Mouse (Mus musculus) monocyte, adult 2 months (primary cell): Measurements from ENCODE around the gene Rrp9.

Source experiments
- DNase-seq, 2 experiments: peaks; one replicate each; pipeline ENCODE4 v3.0.0; 2022; ENCODE audit warnings: low spot score in 2 of 2, low read depth in 1 of 2

Rrp9 gene

DNA sequence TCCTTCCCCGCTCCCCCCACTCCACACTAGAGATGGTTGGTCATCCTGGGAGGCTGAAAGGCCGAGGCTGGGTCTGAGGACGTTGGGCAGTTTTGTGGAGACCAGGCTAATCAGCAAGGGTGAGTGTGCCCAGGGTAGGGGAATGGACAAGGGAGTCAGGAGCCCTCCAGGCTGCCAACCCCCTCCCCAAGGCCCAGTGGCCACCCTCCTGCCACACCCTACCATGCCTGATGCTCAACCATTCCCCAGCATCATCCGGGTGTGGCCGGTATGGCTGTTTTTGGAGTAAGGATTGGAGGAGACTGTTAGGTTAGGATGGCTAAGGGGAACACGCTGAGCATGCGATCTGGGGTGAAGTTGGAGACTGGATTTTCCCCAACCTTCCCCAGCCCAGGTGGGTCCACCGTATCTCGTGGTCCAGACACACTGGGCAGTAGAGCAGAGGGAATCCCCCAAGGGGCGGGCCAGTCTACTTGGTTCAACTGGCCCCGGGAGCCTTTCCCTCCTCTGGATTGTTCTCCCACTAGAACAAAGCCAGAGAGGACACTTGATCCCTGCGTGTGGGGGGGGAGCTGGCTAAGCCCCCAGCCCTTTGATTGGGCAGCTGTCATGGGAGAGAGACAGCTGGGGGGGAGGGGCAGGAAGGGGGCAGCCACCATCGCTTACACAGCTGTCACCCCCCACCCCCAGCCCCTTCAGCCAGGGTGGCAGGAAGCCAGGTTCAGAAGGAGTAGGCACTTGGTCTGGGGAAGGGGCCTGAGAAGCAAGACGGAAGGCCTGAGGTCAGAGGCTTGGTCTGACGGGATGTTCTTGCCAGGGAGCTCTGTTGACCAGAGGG is 19.2 kb upstream of the Rrp9 start:
- DNase-seq: no peak

GRCm38 (mm10) chr9:106457163-106457559 is 18.6 kb upstream of the Rrp9 start:
- no peak for DNase-seq

DNA sequence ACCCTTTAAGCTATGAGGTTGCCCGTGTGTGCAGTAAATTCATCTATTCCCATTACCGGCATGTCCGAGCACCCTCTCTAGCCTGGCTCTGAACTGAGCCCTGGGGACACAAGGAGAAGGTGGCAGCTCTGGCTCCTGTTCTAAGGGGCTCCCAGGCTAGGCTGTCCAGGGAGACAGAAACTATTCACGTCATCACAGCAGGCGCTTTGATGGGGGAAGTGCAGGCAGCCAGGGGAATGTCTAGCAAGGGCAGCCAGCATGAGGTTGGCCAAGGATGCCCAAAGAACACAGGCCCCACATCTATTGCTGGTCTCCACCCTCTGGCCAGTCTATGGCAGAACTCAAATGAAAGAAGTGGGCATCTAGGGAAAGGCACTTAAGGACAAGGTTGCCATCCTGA is 17.8 kb upstream of the Rrp9 start:
- no peak for DNase-seq

DNA sequence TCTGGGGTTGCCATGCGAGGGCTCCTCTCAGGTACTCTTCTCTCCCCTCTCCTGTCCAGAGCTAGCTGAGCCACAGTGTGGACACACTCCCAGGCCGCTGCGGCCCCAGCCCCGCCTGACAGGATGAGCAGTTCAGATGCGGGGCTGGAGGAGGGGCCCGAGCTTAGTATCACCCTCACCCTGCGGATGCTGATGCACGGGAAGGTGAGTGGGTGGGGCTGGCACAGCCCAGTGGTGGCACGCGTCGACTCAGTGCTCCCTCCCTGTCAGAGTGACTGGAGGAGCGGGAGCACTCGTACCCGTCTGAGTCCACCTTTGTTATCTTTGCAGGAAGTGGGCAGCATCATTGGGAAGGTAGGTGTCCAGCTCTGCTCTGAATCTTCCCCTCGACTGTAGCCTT is 15.8 kb upstream of the Rrp9 start:
- DNase-seq: no peak

- DNase-seq: no peak
Observed at GRCm38 (mm10) chr9:106460401-106461025, 15.2 kb upstream of the Rrp9 start.

DNA sequence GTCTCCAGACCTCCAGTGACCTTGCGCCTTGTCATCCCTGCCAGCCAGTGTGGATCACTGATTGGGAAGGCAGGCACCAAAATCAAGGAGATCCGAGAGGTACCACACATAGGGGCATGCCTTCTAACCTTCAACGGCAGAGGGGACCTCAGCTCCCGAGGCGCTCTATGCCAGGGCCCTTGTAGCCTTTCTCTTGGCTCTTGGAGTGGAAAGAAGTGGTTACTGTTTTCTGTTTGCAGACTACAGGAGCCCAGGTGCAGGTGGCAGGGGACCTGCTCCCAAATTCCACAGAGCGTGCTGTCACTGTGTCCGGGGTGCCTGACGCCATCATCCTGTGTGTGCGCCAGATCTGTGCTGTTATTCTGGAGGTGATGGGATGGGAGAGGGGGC is 14.7 kb upstream of the Rrp9 start:
- DNase-seq: no peak

GRCm38 (mm10) chr9:106461641-106462429 is 13.9 kb upstream of the Rrp9 start:
- DNase-seq: no peak

DNA sequence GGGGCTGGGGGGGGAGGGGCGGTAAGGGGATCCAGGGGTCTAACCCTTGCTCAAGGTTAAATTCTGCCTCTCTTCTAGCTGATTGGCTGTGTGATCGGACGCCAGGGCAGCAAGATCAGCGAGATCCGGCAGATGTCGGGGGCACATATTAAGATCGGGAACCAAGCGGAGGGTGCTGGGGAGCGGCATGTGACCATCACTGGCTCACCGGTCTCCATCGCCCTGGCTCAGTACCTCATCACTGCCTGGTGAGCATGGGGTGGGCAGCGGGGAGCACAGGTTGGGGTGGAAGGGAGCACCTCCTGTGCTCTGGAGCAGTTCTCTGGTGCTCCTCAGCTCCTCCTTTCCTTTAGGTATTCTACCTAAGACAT is 13.3 kb upstream of the Rrp9 start:
- DNase-seq: no peak

GRCm38 (mm10) chr9:106463122-106464063 is 12.4 kb upstream of the Rrp9 start:
- DNase-seq: no peak

DNA sequence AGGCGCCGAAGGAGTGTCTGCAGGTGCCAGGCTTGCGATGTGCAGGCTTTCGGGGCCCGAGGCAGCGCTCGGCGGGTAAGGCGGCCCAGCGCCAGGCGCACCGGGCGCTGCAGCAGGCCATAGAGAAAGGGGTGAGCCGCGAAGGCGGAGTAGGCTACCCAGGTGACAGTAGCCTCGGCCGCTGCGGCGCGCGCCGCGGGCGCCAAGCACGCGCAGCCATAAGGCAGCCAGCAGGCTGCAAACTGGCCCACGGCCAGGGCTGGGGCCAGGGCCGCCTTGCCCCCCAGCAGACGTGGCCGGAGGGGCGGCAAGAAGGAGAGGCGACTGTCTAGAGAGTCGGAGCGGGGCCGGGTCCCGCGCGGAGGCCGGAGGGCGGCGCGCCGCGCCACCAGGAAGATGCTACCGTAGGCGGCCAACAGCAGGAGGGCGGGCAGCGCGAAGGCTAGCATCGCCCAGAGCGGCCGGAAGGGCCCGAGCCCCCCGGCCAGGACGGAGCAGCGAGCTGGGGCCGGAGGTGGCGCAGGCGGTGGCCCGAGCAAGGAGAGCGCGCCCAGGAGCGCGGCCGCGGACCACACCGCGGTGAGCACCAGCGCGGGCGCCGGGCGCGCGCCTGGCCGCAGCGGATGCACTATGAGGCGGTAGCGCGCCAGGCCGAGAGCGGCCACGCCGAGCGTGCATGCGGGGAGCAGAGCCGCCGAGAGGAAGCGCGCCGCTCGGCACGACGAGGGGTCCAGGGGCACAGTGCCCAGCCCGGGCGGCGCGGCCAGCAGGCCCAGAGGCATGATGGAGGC is 10.8 kb upstream of the Rrp9 start:
- no peak for DNase-seq

DNA sequence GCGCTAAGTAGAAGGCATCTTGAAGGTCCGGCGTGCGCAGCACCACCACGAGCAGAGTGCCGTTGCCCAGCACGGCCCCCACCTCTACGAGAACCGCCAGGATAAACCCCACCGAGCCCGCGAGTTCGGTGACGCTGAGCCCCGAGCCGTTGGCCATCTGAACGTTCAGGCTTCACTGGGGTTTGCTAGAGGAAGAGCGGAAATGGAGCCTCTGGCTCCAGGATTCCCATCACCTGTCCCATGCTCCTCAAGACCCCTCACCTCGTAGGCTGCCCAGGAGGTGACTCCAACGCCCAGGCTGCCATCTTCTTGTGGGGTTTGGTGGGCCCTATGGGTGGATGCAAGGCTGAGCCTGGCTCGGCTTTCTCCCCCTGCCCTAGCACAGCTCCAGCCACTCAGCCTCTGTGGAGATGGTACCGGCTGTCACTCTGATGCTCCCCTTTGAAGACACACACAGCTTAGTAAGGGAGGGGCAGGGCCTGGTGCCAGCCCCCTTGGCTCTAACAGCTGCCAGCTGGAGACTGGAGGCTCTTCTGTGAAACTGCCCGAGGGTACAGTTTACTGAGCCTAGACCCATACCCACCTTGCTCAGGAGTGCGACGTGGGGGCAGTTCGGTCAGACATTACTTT is 10.1 kb upstream of the Rrp9 start, which contains the start of gene Gpr62:
Gene Gpr62 (minus strand): TSS at position 368 of the 630 bp plus-strand sequence.
- DNase-seq: no peak

- DNase-seq: no peak
Observed at GRCm38 (mm10) chr9:106466721-106467120, 9.0 kb upstream of the Rrp9 start.

DNA sequence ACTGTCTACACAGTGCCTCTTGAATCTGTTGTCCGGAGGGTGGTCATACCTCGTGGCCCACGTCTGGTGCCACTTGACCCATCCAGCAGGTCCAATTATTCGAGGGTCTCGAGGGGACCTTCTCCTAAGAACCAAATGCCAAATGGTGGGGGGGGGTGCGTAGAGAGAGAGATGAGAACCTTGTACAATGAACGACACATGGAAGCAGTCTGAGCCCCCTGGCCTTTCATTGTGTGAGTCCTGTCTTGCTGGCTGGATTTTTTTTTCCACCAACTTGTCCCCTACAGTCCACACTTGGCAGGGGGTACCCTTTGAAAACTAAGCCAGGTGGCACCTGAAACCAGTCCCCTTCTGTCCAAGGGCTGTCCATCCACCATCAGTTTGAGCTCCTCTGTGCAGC is 8.0 kb upstream of the Rrp9 start:
- no peak for DNase-seq

DNA sequence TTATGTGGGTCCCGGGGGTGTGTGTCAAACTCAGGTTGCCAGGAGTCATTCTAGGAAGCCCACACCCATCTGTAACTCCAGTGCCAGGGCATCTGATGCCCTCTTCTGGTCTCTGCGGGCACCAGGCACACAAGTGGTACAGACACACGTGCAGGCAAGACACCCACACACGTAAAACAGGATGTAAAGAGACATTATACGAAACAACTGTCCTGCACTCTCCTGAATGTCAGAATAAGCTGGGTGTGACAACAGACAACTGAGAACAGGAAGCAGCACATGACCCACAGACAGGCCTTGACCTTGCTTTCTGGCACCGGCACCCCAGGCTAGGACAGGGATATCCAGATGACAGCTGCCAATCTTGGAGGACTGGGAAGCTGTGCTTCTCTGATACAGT is 6.4 kb upstream of the Rrp9 start:
- no peak for DNase-seq

DNA sequence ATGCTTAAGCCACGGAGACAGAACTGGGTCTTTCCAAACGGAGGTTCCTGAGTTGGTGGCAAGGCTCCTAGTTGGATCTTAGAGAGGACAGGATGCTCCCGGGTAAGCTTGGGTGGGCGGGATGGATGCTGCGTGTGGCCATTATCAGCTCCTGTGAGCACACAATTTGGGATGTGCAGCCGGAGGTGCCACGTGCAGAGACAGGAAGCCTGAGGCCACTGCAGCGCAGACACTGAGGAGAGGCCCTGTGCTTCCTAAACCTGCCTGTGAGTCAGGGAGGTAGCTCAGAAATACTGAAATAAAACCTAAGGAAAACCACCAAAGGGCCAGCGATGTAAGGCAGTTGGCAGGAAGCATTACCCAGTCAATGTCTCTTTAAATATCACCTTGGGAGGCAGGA is 6.0 kb upstream of the Rrp9 start:
- DNase-seq: no peak

GRCm38 (mm10) chr9:106470991-106471750 is 4.6 kb upstream of the Rrp9 start:
- DNase-seq: no peak

- DNase-seq: no peak
Observed at GRCm38 (mm10) chr9:106471892-106472291, 3.9 kb upstream of the Rrp9 start.

DNA sequence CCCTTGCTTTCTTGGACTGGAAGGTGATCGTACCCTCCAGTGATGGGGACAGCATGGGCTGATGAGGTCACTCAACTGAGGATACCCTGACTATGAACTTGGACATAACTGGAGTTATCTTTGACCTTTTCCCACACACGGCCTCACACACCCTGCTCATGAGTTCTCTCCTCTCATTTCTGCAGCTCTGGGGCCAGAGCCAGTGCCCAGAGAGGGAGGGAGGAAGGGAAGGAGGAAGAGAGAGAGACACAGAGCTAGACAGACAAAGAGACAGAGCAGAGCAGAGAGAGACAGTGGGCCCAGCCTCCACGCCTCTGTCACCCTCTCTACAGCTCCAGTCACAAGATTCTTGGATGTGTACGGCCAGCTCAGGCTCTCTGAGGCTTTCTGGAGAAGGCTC is 3.4 kb upstream of the Rrp9 start:
- DNase-seq: no peak
